Mouse (Mus musculus) CH12.LX (cell line): ENCODE data around the gene Msi1. TPM values are rescaled to one million over a fixed set of nuclear protein-coding genes. Genes with fewer than 3 reads are reported as not detected.
A peak's percentile ranks its signal among the peaks of the same experiment; 100 is the strongest.

Source experiments
- DNase-seq: peaks from one replicate; pipeline ENCODE4 v3.0.0-alpha.2; 2013; ENCODE audit errors: extremely low read depth
- H3K27ac ChIP-seq: 2 replicates; pipeline ENCODE4 v1.5.1; 2012; ENCODE audit warnings: low read depth, mild to moderate bottlenecking, control low read depth, moderate library complexity; ENCODE audit not compliant: insufficient read depth
- H3K27me3 ChIP-seq: replicated peaks from 2 replicates; pipeline ENCODE3; 2012; ENCODE audit warnings: inconsistent platforms
- H3K36me3 ChIP-seq, 2 experiments: replicated peaks in 1 of 2; 2 replicates each; pipeline versions ENCODE3 to v1.6.1; 2012; ENCODE audit warnings: inconsistent platforms in 1 of 2, low read length in 1 of 2, mild to moderate bottlenecking in 1 of 2, mixed read lengths in 1 of 2, moderate library complexity in 1 of 2; ENCODE audit not compliant: control insufficient read depth in 1 of 2, insufficient read depth in 1 of 2
- H3K4me1 ChIP-seq, 2 experiments: 2 replicates each; pipeline ENCODE4 v1.6.1; 2012; ENCODE audit warnings: inconsistent platforms in 1 of 2, moderate library complexity in 1 of 2; ENCODE audit not compliant: insufficient read depth in 2 of 2, control insufficient read depth in 1 of 2
- H3K4me2 ChIP-seq: 2 replicates; pipeline ENCODE4 v1.6.1; 2012; ENCODE audit warnings: low read depth, mild to moderate bottlenecking, control low read depth; ENCODE audit not compliant: poor library complexity, insufficient read depth, severe bottlenecking
- H3K4me3 ChIP-seq, 3 experiments: fragments of 150-350 bp in 1 of 3; sonication (generic) in 1 of 3; replicated peaks in 1 of 3; 2 replicates each; pipeline versions ENCODE3 to v1.5.1; 2011 to 2012; ENCODE audit warnings: low read depth in 2 of 3, low read length in 2 of 3, mild to moderate bottlenecking in 2 of 3, moderate library complexity in 2 of 3, control low read depth in 1 of 3, improper control_type of control experiment in 1 of 3, inconsistent platforms in 1 of 3, mixed read lengths in 1 of 3; ENCODE audit not compliant: poor library complexity in 1 of 3
- H3K79me2 ChIP-seq: replicated peaks from 2 replicates; pipeline ENCODE4 v1.6.1; 2012; ENCODE audit warnings: mild to moderate bottlenecking, moderate library complexity; ENCODE audit not compliant: control insufficient read depth, poor library complexity, insufficient read depth, severe bottlenecking; ENCODE audit errors: extremely low read depth
- H3K9ac ChIP-seq: 2 replicates; pipeline ENCODE4 v1.6.1; 2012; ENCODE audit warnings: low read depth, mild to moderate bottlenecking, control low read depth, moderate library complexity; ENCODE audit not compliant: insufficient read depth
- H3K9me3 ChIP-seq: replicated peaks from 2 replicates; pipeline ENCODE3; 2012; ENCODE audit warnings: low read length, inconsistent platforms, mixed read lengths
- BHLHE40 ChIP-seq: IDR thresholded peaks from 2 replicates; pipeline ENCODE4 v1.6.1; 2011; ENCODE audit warnings: mild to moderate bottlenecking, low read depth, low read length, improper control_type of control experiment
- CHD2 ChIP-seq: IDR thresholded peaks from 2 replicates; pipeline ENCODE4 v1.6.1; 2011; ENCODE audit warnings: low read length, improper control_type of control experiment
- E2F4 ChIP-seq: IDR thresholded peaks from 2 replicates; pipeline ENCODE4 v1.6.1; 2011; ENCODE audit warnings: low read depth, low read length, improper control_type of control experiment; ENCODE audit not compliant: insufficient replicate concordance
- EP300 ChIP-seq: IDR thresholded peaks from 2 replicates; pipeline ENCODE4 v1.6.1; 2011; ENCODE audit warnings: low read length, improper control_type of control experiment
- HCFC1 ChIP-seq: IDR thresholded peaks from 2 replicates; pipeline ENCODE4 v1.6.1; 2012; ENCODE audit warnings: low read depth, mild to moderate bottlenecking, inconsistent platforms, low read length, improper control_type of control experiment
- JUND ChIP-seq: conservative IDR thresholded peaks from 2 replicates; pipeline ENCODE4 v1.6.1; 2011; ENCODE audit warnings: low read depth, low read length, improper control_type of control experiment
- KAT2A ChIP-seq: IDR thresholded peaks from 2 replicates; pipeline ENCODE4 v1.6.1; 2012; ENCODE audit warnings: low read length, improper control_type of control experiment, inconsistent platforms; ENCODE audit not compliant: insufficient replicate concordance
- MAFK ChIP-seq: IDR thresholded peaks from 2 replicates; pipeline ENCODE4 v1.6.1; 2011; ENCODE audit warnings: low read length, improper control_type of control experiment; ENCODE audit not compliant: insufficient replicate concordance
- MAX ChIP-seq: IDR thresholded peaks from 2 replicates; pipeline ENCODE4 v1.6.1; 2011; ENCODE audit warnings: low read length, improper control_type of control experiment
- MYC ChIP-seq: IDR thresholded peaks from 2 replicates; pipeline ENCODE4 v1.6.1; 2011; ENCODE audit warnings: low read depth, mild to moderate bottlenecking, improper control_type of control experiment, low read length
- RCOR1 ChIP-seq: conservative IDR thresholded peaks from 2 replicates; pipeline ENCODE4 v1.6.1; 2012; ENCODE audit warnings: low read depth, mild to moderate bottlenecking, inconsistent platforms, low read length, improper control_type of control experiment
- SMC3 ChIP-seq: IDR thresholded peaks from 2 replicates; pipeline ENCODE4 v1.6.1; 2011; ENCODE audit warnings: low read depth, low read length, improper control_type of control experiment
- UBTF ChIP-seq: IDR thresholded peaks from 2 replicates; pipeline ENCODE4 v1.6.1; 2012; ENCODE audit warnings: low read depth, mild to moderate bottlenecking, inconsistent platforms, low read length, improper control_type of control experiment, moderate library complexity
- USF1 ChIP-seq: IDR thresholded peaks from 2 replicates; pipeline ENCODE4 v1.6.1; 2014; ENCODE audit warnings: low read depth, mild to moderate bottlenecking, inconsistent platforms, low read length, improper control_type of control experiment
- ZKSCAN1 ChIP-seq: IDR thresholded peaks from 2 replicates; pipeline ENCODE4 v1.6.1; 2012; ENCODE audit warnings: low read depth, inconsistent platforms, low read length, improper control_type of control experiment, borderline replicate concordance
- dilution Hi-C: fragments of 300-500 bp; cut with MboI; formaldehyde crosslinking; loops from 2 replicates; pipeline ENCODE4 v1.14.3; 2020; ENCODE audit warnings: low sequenced_read_pairs; ENCODE audit not compliant: extremely low pct_unique_long_range_greater_than_20kb, extremely low pct_ligation_motif_present
- in situ Hi-C: fragments of 300-500 bp; cut with MboI; formaldehyde crosslinking; loops from 3 replicates; pipeline ENCODE4 v1.14.3; 2019; ENCODE audit warnings: low sequenced_read_pairs, low pct_ligation_motif_present, low pct_unique_long_range_greater_than_20kb, mixed read lengths
- polyA plus RNA-seq: library from polyadenylated mRNA; unstranded; fragments of >175 nt; gene quantifications from 2 replicates; pipeline ENCODE4 v1.2.1, GENCODE M21; 2012; ENCODE audit warnings: low read depth; ENCODE audit not compliant: insufficient read length
- total RNA-seq, 2 experiments: library from RNA; depleted of rRNA; stranded (reverse); fragments of 300-350 nt in 1 of 2; fragments of >200 nt in 1 of 2; gene quantifications; 2 replicates each; pipeline ENCODE4 v1.2.3; 2012 to 2014

The Msi1 gene
- total and polyA plus RNA-seq, 3 experiments, result 0.82 to 5.3 (median 4.1) TPM

GRCm38 (mm10) chr5:115434280-115434852 is 5.0 kb downstream of the Msi1 start:
- Histone ChIP-seq H3K4me2 (no peak overlapping the region), H3K9ac (no peak overlapping the region), H3K27me3 (no peaks in the 10 kb centered on the region), H3K4me3 (no peak overlapping the region), H3K36me3 (peaks cover 0 to 12% of the 10 kb centered on the region in 2 experiments), H3K79me2 (no peaks in the 10 kb centered on the region), H3K27ac (no peak overlapping the region), H3K9me3 (no peaks in the 10 kb centered on the region), H3K4me1 (peaks cover 7 to 47% of the 10 kb centered on the region in 2 experiments)
- dilution Hi-C loops (no loop called here), in situ Hi-C loops (no loop called here)
- DNase-seq, result no peak
- TF ChIP-seq KAT2A (no peak), E2F4 (no peak), EP300 (no peak), JUND (no peak), UBTF (no peak), USF1 (no peak), ZKSCAN1 (no peak), MAFK (no peak), HCFC1 (no peak), MAX (no peak), RCOR1 (no peak), MYC (no peak)

- in situ Hi-C loops, result no loop called here
- Histone ChIP-seq H3K4me3 (no peak overlapping the region), H3K27me3 (no peaks in the 10 kb centered on the region), H3K9me3 (no peaks in the 10 kb centered on the region), H3K27ac (no peak overlapping the region), H3K79me2 (no peaks in the 10 kb centered on the region), H3K9ac (no peak overlapping the region), H3K4me2 (0 out of 2 replicates have a peak overlapping the region, but pooled peaks have one; percentile 12), H3K36me3 (peaks cover 0 to 12% of the 10 kb centered on the region in 2 experiments), H3K4me1 (peaks cover 7 to 47% of the 10 kb centered on the region in 2 experiments)
- TF ChIP-seq BHLHE40 (0 out of 2 replicates have a peak, but pooled peaks have one; percentile 34), CHD2 (no peak), MAX (no peak), SMC3 (no peak)
- dilution Hi-C loops, result no loop called here
- DNase-seq, result no peak
Observed at GRCm38 (mm10) chr5:115434853-115435754, 5.7 kb downstream of the Msi1 start.
